Mouse (Mus musculus) testis, adult 2 months (tissue): ENCODE measurements around the gene P2rx6. TPM values are rescaled to one million over a fixed set of nuclear protein-coding genes. Genes with fewer than 3 reads are reported as not detected.
A peak's percentile ranks its signal among the peaks of the same experiment; 100 is the strongest.

Experiments used
- H3K27ac ChIP-seq: fragments of 200-500 bp; 2 replicates; pipeline ENCODE4 v1.5.1; 2012; ENCODE audit warnings: low read depth, low read length; ENCODE audit not compliant: control insufficient read depth, insufficient read depth
- H3K27me3 ChIP-seq: fragments of 200-500 bp; 2 replicates; pipeline ENCODE4 v1.6.1; 2012; ENCODE audit warnings: mild to moderate bottlenecking, low read length, moderate library complexity; ENCODE audit not compliant: control insufficient read depth, insufficient read depth
- H3K36me3 ChIP-seq: fragments of 200-500 bp; 2 replicates; pipeline ENCODE4 v1.6.1; 2012; ENCODE audit warnings: mild to moderate bottlenecking, low read length; ENCODE audit not compliant: control insufficient read depth, insufficient read depth
- H3K4me1 ChIP-seq: fragments of 200-500 bp; 2 replicates; pipeline ENCODE4 v1.6.1; 2012; ENCODE audit warnings: low read length; ENCODE audit not compliant: control insufficient read depth, insufficient read depth
- H3K4me3 ChIP-seq: fragments of 200-500 bp; 2 replicates; pipeline ENCODE4 v1.5.1; 2012; ENCODE audit warnings: low read depth, mild to moderate bottlenecking, low read length, moderate library complexity, mixed read lengths; ENCODE audit not compliant: control insufficient read depth
- CTCF ChIP-seq: fragments of 200-500 bp; IDR thresholded peaks from 2 replicates; pipeline ENCODE4 v1.5.1; 2012; ENCODE audit warnings: low read depth, mild to moderate bottlenecking, inconsistent platforms, low read length, moderate library complexity; ENCODE audit not compliant: control insufficient read depth, insufficient read depth, insufficient replicate concordance
- POLR2A ChIP-seq: fragments of 200-500 bp; IDR thresholded peaks from 2 replicates; pipeline ENCODE4 v1.6.1; 2012; ENCODE audit warnings: low read depth, mild to moderate bottlenecking, inconsistent platforms, low read length, moderate library complexity; ENCODE audit not compliant: control insufficient read depth
- polyA plus RNA-seq: library from polyadenylated mRNA; depleted of rRNA; stranded (reverse); fragments of >200 nt; gene quantifications from 2 replicates; pipeline ENCODE4 v1.2.3, GENCODE M21; 2012

Gene P2rx6
- polyA plus RNA-seq, 1 experiment = 0.73 TPM

DNA sequence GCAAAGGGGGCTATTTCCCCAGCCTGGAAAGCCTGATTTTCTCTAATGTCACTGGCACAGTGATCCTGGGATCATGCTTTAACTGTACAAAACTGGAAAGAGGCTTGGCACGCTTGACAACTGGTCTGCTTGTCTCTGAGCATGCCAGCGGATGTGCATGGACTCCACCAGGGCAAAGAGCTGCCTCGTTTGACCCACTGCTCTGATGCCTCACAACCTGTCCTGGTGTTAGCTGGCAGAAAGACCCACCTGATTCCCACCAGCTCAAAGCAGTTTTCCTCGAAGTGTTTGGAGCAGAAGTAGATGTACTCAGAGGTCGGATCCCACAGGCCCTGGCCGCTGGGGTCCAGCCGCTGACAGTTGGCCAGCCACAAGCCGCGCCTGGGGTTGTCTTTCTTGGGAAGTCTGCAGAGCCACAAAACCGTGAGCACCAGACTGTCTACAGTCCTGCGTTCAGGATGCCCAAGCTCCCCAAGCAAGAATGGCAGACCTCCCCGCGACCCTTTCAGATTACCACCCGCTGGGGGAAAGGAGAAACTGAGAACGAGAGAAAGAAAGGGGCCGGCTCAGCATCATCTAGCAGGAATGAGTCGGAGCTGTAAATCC, 31.6 kb upstream of the P2rx6 start:
- peak overlapping the region; percentile 86 for H3K27ac ChIP-seq
- H3K4me1 ChIP-seq = peaks cover 3% of the 10 kb centered on the region
- peak overlapping the region; percentile 83 for H3K4me3 ChIP-seq
- no peak for TF ChIP-seq CTCF
- TF ChIP-seq POLR2A = no peak
- H3K27me3 ChIP-seq = no peaks in the 10 kb centered on the region
- no peaks in the 10 kb centered on the region; the same call in 1 of the 2 replicates for H3K36me3 ChIP-seq

DNA sequence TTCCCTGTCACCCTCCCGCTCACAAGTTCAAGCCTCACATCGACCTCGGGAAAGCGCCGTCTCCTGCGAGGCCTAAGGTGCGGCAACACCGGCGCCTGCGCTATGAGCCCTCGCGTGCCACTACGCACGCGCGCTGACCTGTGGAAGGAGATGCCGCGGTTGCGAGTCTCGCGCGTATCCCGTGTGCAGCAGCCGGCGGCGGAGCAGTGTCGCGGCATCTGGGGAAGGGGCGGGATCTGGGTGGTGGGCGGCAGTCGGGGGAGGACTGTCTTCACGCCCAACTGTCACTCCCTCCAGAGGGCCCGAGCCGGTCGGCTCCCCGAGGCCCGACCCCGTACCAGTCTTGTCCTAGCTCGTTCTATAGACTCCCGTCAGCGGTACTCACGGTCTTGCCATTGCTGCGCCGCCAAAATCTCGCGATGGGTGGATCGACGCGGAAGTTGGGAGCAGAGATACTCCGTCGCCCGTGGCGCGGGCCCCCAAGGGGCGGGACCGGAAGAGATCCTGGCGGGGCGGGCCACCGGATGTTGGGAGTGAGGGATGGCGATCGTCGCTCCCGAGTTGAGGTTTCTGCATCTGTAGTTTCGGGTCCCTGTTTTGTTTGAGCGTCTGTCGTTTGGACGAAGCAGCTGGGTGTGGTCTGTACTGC, 30.9 kb upstream of the P2rx6 start, which contains the start of gene Thap7:
Gene Thap7 (minus strand): TSS at position 497 of the 649 bp plus-strand sequence.
- Histone ChIP-seq H3K4me1 (peaks cover 3% of the 10 kb centered on the region), H3K4me3 (peak within 1 kb of the TSS; percentile 83), H3K27me3 (no peaks in the 10 kb centered on the region), H3K27ac (peak within 1 kb of the TSS; percentile 86), H3K36me3 (no peaks in the 10 kb centered on the region; the same call in 1 of the 2 replicates)
- TF ChIP-seq POLR2A (peak; percentile 83), CTCF (no peak)

DNA sequence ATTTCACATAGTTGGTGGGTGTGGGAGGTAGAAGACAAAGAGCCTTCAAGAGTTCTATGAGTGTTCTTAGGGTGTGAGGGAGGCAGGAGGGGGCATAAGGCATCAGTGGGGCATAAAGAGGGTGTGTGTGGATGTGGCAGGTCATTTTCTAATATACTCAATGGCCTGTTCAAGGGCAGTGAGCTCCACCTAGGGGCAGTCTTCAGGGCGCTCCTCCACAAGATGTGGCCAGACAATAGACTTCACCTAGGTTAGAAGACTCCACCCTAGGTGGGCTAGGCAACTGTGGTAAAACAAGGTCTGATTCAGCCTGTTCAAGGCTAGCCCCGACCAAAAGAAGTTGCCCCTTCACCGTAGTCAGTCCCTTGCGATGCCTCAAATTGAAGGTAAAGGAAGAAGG, 29.4 kb upstream of the P2rx6 start:
- H3K27me3 ChIP-seq = no peaks in the 10 kb centered on the region
- H3K27ac ChIP-seq = no peak overlapping the region
- TF ChIP-seq CTCF = peak; percentile 27; the same call in 1 of the 2 replicates
- no peak for TF ChIP-seq POLR2A
- peaks cover 3% of the 10 kb centered on the region for H3K4me1 ChIP-seq
- H3K4me3 ChIP-seq = peak overlapping the region; percentile 39
- no peaks in the 10 kb centered on the region for H3K36me3 ChIP-seq

DNA sequence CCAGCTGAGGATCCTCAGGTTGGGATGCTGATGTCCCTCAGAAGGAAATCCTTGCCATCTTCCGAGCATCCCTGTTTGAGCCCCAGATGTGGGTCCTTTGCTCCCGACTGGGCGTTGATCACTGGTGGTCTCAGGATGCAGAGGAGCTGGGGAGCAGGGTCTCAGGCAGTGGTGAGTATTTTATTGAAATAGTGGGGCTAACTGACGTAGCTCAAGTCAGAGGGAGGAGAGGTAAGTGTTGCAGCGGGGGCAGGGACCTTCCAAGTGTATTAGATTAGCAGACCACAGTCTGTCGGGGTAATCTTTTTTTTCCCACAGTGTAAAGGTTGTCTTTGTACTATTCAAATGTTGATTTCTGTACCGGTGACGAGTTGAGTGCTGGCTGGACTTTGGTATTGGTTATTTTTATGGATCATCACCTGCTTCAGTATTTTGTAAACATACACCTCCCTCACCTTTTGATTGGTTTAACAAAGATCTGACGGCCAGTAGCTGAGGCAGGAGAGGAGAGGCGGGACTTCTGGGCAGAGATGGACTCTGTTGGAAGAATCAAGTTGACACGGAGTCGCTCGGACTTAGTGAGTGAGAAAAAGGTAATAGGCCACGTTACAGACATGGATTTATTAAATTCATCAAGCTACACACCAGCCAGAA, 28.9 kb upstream of the P2rx6 start:
- Histone ChIP-seq H3K36me3 (no peaks in the 10 kb centered on the region), H3K4me1 (peaks cover 3% of the 10 kb centered on the region), H3K27me3 (no peaks in the 10 kb centered on the region), H3K27ac (no peak overlapping the region), H3K4me3 (peak overlapping the region; percentile 39)
- TF ChIP-seq CTCF (no peak), POLR2A (no peak)

DNA sequence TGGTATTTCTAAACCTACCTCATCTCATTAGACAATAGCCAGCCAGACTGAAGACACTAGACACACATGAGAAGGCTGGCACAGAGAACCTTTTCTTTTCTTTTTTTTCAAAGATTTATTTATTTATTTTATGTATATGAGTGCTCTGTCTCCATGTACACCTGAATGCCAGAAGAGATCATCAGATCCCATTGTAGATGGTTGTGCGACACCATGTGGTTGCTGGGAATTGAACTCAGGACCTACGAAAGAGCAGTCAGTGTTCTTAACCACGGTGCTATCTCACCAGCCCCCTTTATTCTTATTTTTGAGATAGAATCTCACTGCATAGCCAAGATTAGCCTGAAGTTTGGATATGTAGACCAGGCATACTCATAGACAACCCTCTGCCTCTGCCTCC, 25.1 kb upstream of the P2rx6 start:
- Histone ChIP-seq H3K4me1 (peaks cover 5% of the 10 kb centered on the region), H3K4me3 (no peak overlapping the region), H3K36me3 (no peaks in the 10 kb centered on the region), H3K27ac (no peak overlapping the region), H3K27me3 (no peaks in the 10 kb centered on the region)
- TF ChIP-seq CTCF (no peak), POLR2A (no peak)

DNA sequence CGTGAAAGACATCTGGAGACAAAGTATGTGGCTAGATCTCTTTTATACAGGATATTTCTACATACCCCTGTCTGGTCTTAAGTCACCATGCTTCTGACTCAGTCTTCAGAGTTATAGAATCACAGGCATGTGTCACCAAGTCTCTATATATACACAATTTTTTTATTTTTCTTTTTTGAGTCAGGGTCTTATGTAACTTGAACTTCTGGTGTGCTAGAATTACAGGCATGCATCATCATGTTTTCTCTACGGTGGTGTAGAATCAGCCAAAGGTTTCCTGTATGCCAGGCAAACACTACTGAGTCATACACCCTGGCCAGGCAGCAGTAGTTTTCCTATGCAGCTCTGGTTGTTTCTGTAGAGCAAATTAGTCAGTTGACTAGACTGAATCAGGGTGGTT, 19.1 kb upstream of the P2rx6 start:
- no peak overlapping the region for H3K4me3 ChIP-seq
- no peaks in the 10 kb centered on the region for H3K27me3 ChIP-seq
- no peak for TF ChIP-seq CTCF
- no peak for TF ChIP-seq POLR2A
- H3K36me3 ChIP-seq = no peaks in the 10 kb centered on the region
- peaks cover 5% of the 10 kb centered on the region; the same call in 1 of the 2 replicates for H3K4me1 ChIP-seq
- H3K27ac ChIP-seq = no peak overlapping the region

DNA sequence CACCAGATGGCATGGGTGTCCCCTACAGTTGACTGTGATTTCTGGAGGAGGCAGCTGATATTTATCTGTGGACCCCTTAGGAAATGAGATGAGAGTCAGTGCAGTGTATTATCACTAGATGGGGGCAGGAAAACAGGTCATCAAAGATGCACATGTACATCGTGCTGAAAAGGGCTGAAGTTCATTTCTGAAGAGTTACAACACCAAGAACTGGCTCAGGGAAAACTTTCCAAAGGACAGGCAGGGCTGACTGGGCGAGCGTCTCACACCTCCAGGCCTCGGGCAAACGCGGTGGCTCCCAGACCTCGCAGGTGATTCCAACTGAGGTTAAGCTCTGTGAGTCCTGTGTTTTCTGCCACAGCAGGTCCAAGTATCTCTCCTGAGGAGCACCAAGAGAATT, 8.8 kb upstream of the P2rx6 start:
- peaks cover 13% of the 10 kb centered on the region for H3K4me1 ChIP-seq
- no peak overlapping the region for H3K4me3 ChIP-seq
- no peaks in the 10 kb centered on the region for H3K36me3 ChIP-seq
- H3K27ac ChIP-seq = no peak overlapping the region
- H3K27me3 ChIP-seq = no peaks in the 10 kb centered on the region
- TF ChIP-seq POLR2A = no peak
- no peak for TF ChIP-seq CTCF
